Mouse (Mus musculus) erythroblast, embryonic 14.5 days (primary cell): Measurements from ENCODE around the gene Nup205. TPM values are rescaled to one million over a fixed set of nuclear protein-coding genes. Genes with fewer than 3 reads are reported as not detected.
"Not testable (repeated sequence)": the region's sequence is repeated elsewhere in the genome, so short reads cannot be mapped to it uniquely, and the experiment has no call there.

Source experiments
- H3K27me3 ChIP-seq: 2 replicates; pipeline ENCODE4 v1.6.1; 2012; ENCODE audit warnings: inconsistent platforms; ENCODE audit not compliant: control insufficient read depth
- H3K36me3 ChIP-seq: 2 replicates; pipeline ENCODE4 v1.6.1; 2012; ENCODE audit warnings: mild to moderate bottlenecking, inconsistent platforms; ENCODE audit not compliant: control insufficient read depth
- H3K4me1 ChIP-seq: 2 replicates; pipeline ENCODE4 v1.6.1; 2012; ENCODE audit warnings: inconsistent platforms; ENCODE audit not compliant: control insufficient read depth
- H3K4me3 ChIP-seq: replicated peaks from 2 replicates; pipeline ENCODE3; 2012; ENCODE audit warnings: moderate library complexity, mild to moderate bottlenecking, inconsistent platforms
- H3K9me3 ChIP-seq: 2 replicates; pipeline ENCODE4 v1.6.1; 2012; ENCODE audit warnings: low read length, inconsistent platforms, mixed read lengths; ENCODE audit not compliant: control insufficient read depth
- GATA1 ChIP-seq: IDR thresholded peaks from 2 replicates; pipeline ENCODE4 v1.6.1; 2012; ENCODE audit warnings: low read length, inconsistent platforms, mixed read lengths
- TAL1 ChIP-seq: IDR thresholded peaks from 3 replicates; pipeline ENCODE4 v1.6.1; 2012; ENCODE audit warnings: low read length, inconsistent platforms, mixed read lengths
- polyA plus RNA-seq: library from polyadenylated mRNA; stranded (reverse); fragments of >175 nt; gene quantifications from 2 replicates; pipeline ENCODE4 v1.2.3, GENCODE M21; 2012

The Nup205 gene
- polyA plus RNA-seq, 1 experiment, result 0.25 TPM

- no peaks in the 10 kb centered on the region for H3K36me3 ChIP-seq
- H3K9me3 ChIP-seq, result no peaks in the 10 kb centered on the region
- no peak for TF ChIP-seq GATA1
- no peak for TF ChIP-seq TAL1
- H3K27me3 ChIP-seq, result no peaks in the 10 kb centered on the region
- H3K4me3 ChIP-seq, result no peak overlapping the region
- peaks cover 2% of the 10 kb centered on the region; the same call in 1 of the 2 replicates for H3K4me1 ChIP-seq
Measured at GRCm38 (mm10) chr6:35154540-35154939, 22.7 kb upstream of the Nup205 start.

- no peak for TF ChIP-seq TAL1
- no peak for TF ChIP-seq GATA1
- Histone ChIP-seq H3K4me1 (no peaks in the 10 kb centered on the region), H3K27me3 (peaks cover 4% of the 10 kb centered on the region; the same call in 1 of the 2 replicates), H3K4me3 (no peak overlapping the region), H3K36me3 (no peaks in the 10 kb centered on the region), H3K9me3 (no peaks in the 10 kb centered on the region)
Measured at GRCm38 (mm10) chr6:35169250-35169649, 8.0 kb upstream of the Nup205 start.

- not testable (repeated sequence) for H3K9me3 ChIP-seq, H3K36me3 ChIP-seq, H3K4me1 ChIP-seq, H3K27me3 ChIP-seq, H3K4me3 ChIP-seq
Measured at GRCm38 (mm10) chr6:35172028-35172427, 5.2 kb upstream of the Nup205 start.

GRCm38 (mm10) chr6:35173181-35173580 is 4.0 kb upstream of the Nup205 start:
- no peaks in the 10 kb centered on the region for H3K9me3 ChIP-seq
- TF ChIP-seq GATA1, result no peak
- no peak for TF ChIP-seq TAL1
- H3K27me3 ChIP-seq, result no peaks in the 10 kb centered on the region
- no peaks in the 10 kb centered on the region for H3K36me3 ChIP-seq
- H3K4me1 ChIP-seq, result peaks cover 10% of the 10 kb centered on the region
- H3K4me3 ChIP-seq, result no peak overlapping the region

GRCm38 (mm10) chr6:35177650-35178272 is 540 bp downstream of the Nup205 start:
- TF ChIP-seq GATA1, result no peak
- TF ChIP-seq TAL1, result no peak
- Histone ChIP-seq H3K9me3 (no peaks in the 10 kb centered on the region), H3K27me3 (no peaks in the 10 kb centered on the region), H3K4me3 (peak overlapping the region; percentile 95), H3K4me1 (peaks cover 28% of the 10 kb centered on the region), H3K36me3 (peaks cover 10% of the 10 kb centered on the region)

GRCm38 (mm10) chr6:35179299-35179698 is 2.1 kb downstream of the Nup205 start:
- not testable (repeated sequence) for H3K9me3 ChIP-seq, H3K4me3 ChIP-seq, H3K27me3 ChIP-seq
- Histone ChIP-seq H3K36me3 (peaks cover 21% of the 10 kb centered on the region), H3K4me1 (peaks cover 28% of the 10 kb centered on the region)

GRCm38 (mm10) chr6:35184781-35185180 is 7.6 kb downstream of the Nup205 start:
- H3K36me3 ChIP-seq, result peaks cover 72% of the 10 kb centered on the region

GRCm38 (mm10) chr6:35191198-35191597 is 14.0 kb downstream of the Nup205 start:
- Histone ChIP-seq H3K27me3 (no peaks in the 10 kb centered on the region), H3K9me3 (no peaks in the 10 kb centered on the region), H3K4me1 (no peaks in the 10 kb centered on the region), H3K4me3 (no peak overlapping the region), H3K36me3 (peaks cover 97% of the 10 kb centered on the region)
- TF ChIP-seq TAL1 (no peak), GATA1 (no peak)

More at GRCm38 (mm10) chr6:35184781-35185180, 7.6 kb downstream of the Nup205 start:
- H3K4me3 ChIP-seq, result no peak overlapping the region
- H3K4me1 ChIP-seq, result peaks cover 11% of the 10 kb centered on the region
- H3K9me3 ChIP-seq, result no peaks in the 10 kb centered on the region
- TF ChIP-seq TAL1 (no peak), GATA1 (no peak)
- no peaks in the 10 kb centered on the region for H3K27me3 ChIP-seq

- H3K36me3 ChIP-seq, result peaks cover 80% of the 10 kb centered on the region
- TF ChIP-seq TAL1 (no peak), GATA1 (no peak)
- H3K9me3 ChIP-seq, result no peaks in the 10 kb centered on the region
- no peaks in the 10 kb centered on the region for H3K27me3 ChIP-seq
- no peak overlapping the region for H3K4me3 ChIP-seq
- H3K4me1 ChIP-seq, result no peaks in the 10 kb centered on the region
Measured at GRCm38 (mm10) chr6:35225696-35226095, 48.5 kb downstream of the Nup205 start.

GRCm38 (mm10) chr6:35229415-35229814 is 52.2 kb downstream of the Nup205 start:
- Histone ChIP-seq H3K4me1 (no peaks in the 10 kb centered on the region), H3K4me3 (no peak overlapping the region), H3K27me3 (no peaks in the 10 kb centered on the region), H3K9me3 (no peaks in the 10 kb centered on the region), H3K36me3 (peaks cover 86% of the 10 kb centered on the region)
- TF ChIP-seq TAL1, result no peak
